Mouse (Mus musculus) intestine, embryonic 16.5 days (tissue): ENCODE measurements around the gene Cdc6. TPM values are rescaled to one million over a fixed set of nuclear protein-coding genes. Genes with fewer than 3 reads are reported as not detected.
A peak's percentile ranks its signal among the peaks of the same experiment; 100 is the strongest.

Experiments used
- ATAC-seq: fragments of 200-750 bp; cut with Nextera tagmentation; 2 replicates; pipeline ENCODE4 v1.8.0; 2017; ENCODE audit warnings: moderate TSS enrichment, moderate library complexity
- H3K27ac ChIP-seq: fragments of 300-500 bp; sonication (generic); 2 replicates; pipeline ENCODE4 v1.5.1; 2014; ENCODE audit warnings: mild to moderate bottlenecking, low read length
- H3K27me3 ChIP-seq: fragments of 300-500 bp; sonication (generic); replicated peaks from 2 replicates; pipeline ENCODE4 v1.6.1; 2014; ENCODE audit warnings: low read length, control low read depth, mixed read lengths; ENCODE audit not compliant: control insufficient read depth, insufficient read depth
- H3K36me3 ChIP-seq: fragments of 300-500 bp; sonication (generic); 2 replicates; pipeline ENCODE4 v1.6.1; 2014; ENCODE audit warnings: low read length, control low read depth; ENCODE audit not compliant: control insufficient read depth, insufficient read depth
- H3K4me1 ChIP-seq: fragments of 300-500 bp; sonication (generic); 2 replicates; pipeline ENCODE4 v1.6.1; 2014; ENCODE audit warnings: low read length, control low read depth, mixed read lengths; ENCODE audit not compliant: control insufficient read depth, insufficient read depth
- H3K4me2 ChIP-seq: fragments of 300-500 bp; sonication (generic); 2 replicates; pipeline ENCODE4 v1.6.1; 2014; ENCODE audit warnings: low read depth, low read length, control low read depth
- H3K4me3 ChIP-seq: fragments of 300-500 bp; sonication (generic); 2 replicates; pipeline ENCODE4 v1.5.1; 2014; ENCODE audit warnings: mild to moderate bottlenecking, low read length
- H3K9ac ChIP-seq: fragments of 300-500 bp; sonication (generic); 2 replicates; pipeline ENCODE4 v1.6.1; 2014; ENCODE audit warnings: low read depth, low read length
- H3K9me3 ChIP-seq: fragments of 300-500 bp; sonication (generic); 2 replicates; pipeline ENCODE4 v1.6.1; 2016; ENCODE audit warnings: low read length, control low read depth; ENCODE audit not compliant: control insufficient read depth
- WGBS: fragments of 180-500 bp; shearing (Covaris S2); extraction: QIAGEN DNeasy Blood & Tissue Kit; methylation state at CpG from one replicate; pipeline ENCODE4 v1.1.7; 2014; 5-methylcytosine and 5-hydroxymethylcytosine counted together
- polyA plus RNA-seq: library from polyadenylated mRNA; unstranded; fragments of >200 nt; fragmentation: Nextera tagmentation; extraction: Ambion mirVana; gene quantifications from 2 replicates; pipeline ENCODE4 v1.2.1, GENCODE M21; 2015

Gene Cdc6
- polyA plus RNA-seq, 1 experiment from 2014 or later, result 23.0 TPM

DNA sequence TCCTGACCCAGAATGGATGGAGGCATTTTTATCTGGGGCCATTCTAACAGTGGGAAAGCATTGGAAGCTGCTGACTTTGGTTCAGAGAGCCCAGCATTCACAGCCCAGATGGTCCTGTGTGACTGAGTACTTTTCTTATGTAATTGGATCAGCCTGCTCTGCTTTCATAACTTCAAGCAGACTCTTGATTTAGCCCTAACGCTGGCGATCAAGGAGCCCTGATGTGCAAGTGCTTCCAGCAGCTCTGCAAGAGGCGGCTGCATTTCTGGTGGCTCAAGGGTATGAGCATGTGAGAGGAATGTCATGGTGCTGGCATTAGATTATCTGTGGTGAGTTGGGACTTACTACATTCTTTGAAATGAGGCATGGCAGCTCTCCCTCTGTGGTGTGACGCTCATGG lies 35.6 kb upstream of the Cdc6 start:
- Histone ChIP-seq H3K9ac (no peak overlapping the region), H3K27ac (no peak overlapping the region), H3K9me3 (no peaks in the 10 kb centered on the region), H3K27me3 (no peaks in the 10 kb centered on the region), H3K36me3 (no peaks in the 10 kb centered on the region), H3K4me2 (no peak overlapping the region), H3K4me1 (peaks cover 4% of the 10 kb centered on the region; the same call in 1 of the 2 replicates), H3K4me3 (no peak overlapping the region)
- 74% methylated on average over 4 of the region's 4 CpGs for WGBS
- ATAC-seq, result no peak

DNA sequence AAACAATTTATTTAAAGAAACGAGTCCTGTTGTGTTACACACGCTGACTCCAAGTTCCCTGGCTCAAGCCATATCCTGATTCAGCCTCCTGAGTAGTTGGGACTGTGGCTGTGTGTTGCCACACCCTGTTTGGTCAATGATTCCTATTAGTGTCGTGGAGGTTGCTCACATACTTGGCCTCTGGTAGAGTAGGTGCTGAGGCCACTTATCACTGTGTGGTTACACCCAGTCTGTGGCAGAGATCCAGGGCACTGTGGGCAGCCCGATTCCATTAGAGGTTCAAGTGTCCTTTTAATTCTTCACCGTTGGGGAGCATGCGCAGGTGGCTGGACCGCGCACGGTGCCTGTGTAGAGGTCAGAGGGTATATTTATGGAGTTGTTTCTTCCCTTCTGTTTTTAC lies 33.7 kb upstream of the Cdc6 start:
- ATAC-seq, result peak; percentile 81
- H3K9ac ChIP-seq, result no peak overlapping the region
- H3K9me3 ChIP-seq, result no peaks in the 10 kb centered on the region
- WGBS, result 81% methylated on average over 9 of the region's 9 CpGs
- peaks cover 4% of the 10 kb centered on the region; the same call in 1 of the 2 replicates for H3K4me1 ChIP-seq
- H3K4me3 ChIP-seq, result no peak overlapping the region
- no peaks in the 10 kb centered on the region for H3K36me3 ChIP-seq
- H3K27me3 ChIP-seq, result no peaks in the 10 kb centered on the region
- H3K27ac ChIP-seq, result no peak overlapping the region
- H3K4me2 ChIP-seq, result no peak overlapping the region

DNA sequence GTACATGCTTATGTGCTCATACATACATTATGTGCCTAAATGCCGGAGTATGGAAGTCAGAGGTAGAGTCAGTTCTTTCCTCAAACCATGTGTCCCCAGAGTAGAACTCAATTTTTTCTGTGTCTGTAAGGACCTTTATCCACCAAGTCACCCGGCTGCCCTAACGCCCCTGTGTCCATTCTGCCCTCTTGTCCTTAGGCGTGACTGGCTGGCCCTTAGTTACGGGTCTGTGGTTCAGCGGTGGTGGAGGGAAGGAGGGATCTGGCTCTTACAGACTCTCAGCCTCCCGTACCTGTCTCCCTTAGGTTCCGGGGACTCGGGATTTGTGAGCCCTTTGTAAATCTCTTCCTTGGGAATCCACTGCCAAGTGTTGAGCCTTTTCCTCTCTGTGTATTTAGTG lies 30.6 kb upstream of the Cdc6 start:
- H3K36me3 ChIP-seq, result no peaks in the 10 kb centered on the region
- ATAC-seq, result no peak
- H3K4me1 ChIP-seq, result peaks cover 4% of the 10 kb centered on the region; the same call in 1 of the 2 replicates
- H3K27ac ChIP-seq, result no peak overlapping the region
- H3K9ac ChIP-seq, result no peak overlapping the region
- no peaks in the 10 kb centered on the region for H3K9me3 ChIP-seq
- WGBS, result 80% methylated on average over 9 of the region's 9 CpGs
- H3K27me3 ChIP-seq, result no peaks in the 10 kb centered on the region
- no peak overlapping the region for H3K4me3 ChIP-seq
- no peak overlapping the region for H3K4me2 ChIP-seq

DNA sequence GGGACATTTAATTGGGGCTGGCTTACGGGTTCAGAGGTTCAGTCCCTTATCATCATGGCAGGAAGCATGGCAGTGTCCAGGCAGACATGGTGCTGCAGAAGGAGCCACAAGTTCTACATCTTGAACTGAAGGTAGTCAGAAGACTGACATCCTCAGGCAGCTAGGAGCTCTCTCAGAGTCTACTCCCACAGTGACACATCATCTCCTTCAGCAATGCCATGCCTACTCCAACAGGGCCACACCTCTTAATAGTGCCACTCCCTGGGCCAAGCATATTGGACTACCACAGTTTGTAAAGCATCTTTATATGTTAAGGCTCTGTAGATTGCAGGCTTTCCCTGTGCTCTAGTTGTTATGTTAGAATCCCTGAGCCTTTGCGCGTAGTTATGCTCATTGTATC lies 19.9 kb upstream of the Cdc6 start:
- ATAC-seq, result no peak
- peaks cover 40% of the 10 kb centered on the region for H3K36me3 ChIP-seq

DNA sequence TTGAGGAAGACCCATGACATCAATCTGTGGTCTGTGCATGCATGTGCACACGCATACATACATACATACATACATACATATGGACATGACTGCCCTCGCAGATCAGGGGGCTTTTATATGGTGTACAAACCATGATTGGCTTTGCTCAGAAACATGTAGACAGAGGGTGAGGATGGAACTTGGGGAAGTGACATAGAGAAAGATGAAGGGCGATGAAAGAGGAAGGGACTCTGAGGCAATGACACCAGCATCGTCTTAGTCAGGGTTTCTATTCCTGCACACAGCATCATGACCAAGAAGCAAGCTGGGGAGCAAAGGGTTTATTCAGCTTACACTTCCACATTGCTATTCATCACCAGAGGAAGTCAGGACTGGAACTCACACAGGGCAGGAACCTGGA lies 18.5 kb upstream of the Cdc6 start:
- Histone ChIP-seq H3K27me3 (no peaks in the 10 kb centered on the region), H3K4me3 (no peak overlapping the region), H3K4me1 (peaks cover 2% of the 10 kb centered on the region; the same call in 1 of the 2 replicates), H3K9me3 (no peaks in the 10 kb centered on the region), H3K27ac (no peak overlapping the region), H3K9ac (no peak overlapping the region), H3K36me3 (peaks cover 53% of the 10 kb centered on the region), H3K4me2 (no peak overlapping the region)
- 96% methylated on average over 4 of the region's 4 CpGs for WGBS
- ATAC-seq, result no peak

More for the DNA sequence above, 19.9 kb upstream of the Cdc6 start:
- H3K4me1 ChIP-seq, result peaks cover 6% of the 10 kb centered on the region; the same call in 1 of the 2 replicates
- no peaks in the 10 kb centered on the region for H3K27me3 ChIP-seq
- no peak overlapping the region for H3K4me3 ChIP-seq
- no peaks in the 10 kb centered on the region for H3K9me3 ChIP-seq
- no peak overlapping the region for H3K9ac ChIP-seq
- H3K27ac ChIP-seq, result no peak overlapping the region
- 93% methylated on average over 3 of the region's 3 CpGs for WGBS
- no peak overlapping the region for H3K4me2 ChIP-seq

DNA sequence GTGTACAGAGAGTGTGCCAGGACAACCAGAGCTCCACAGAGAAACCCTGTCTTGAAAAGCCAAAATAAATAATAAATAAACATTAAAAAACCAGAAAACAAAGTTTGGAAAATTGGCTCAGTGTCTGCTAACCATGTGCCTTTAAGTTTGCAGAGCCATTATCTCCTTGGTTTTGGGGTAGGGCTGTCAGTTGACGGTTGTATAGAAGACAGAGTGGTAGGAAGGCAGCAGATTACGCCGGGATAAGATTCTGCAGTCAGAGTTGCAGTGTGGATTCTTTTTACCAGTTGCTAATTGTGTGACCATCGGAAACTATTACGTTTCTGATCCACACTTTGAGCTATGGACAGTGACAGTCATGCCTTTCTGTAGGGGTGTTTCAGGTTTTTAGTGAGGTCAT lies 17.6 kb upstream of the Cdc6 start:
- no peak overlapping the region for H3K9ac ChIP-seq
- no peak overlapping the region for H3K4me2 ChIP-seq
- peaks cover 2% of the 10 kb centered on the region; the same call in 1 of the 2 replicates for H3K4me1 ChIP-seq
- peaks cover 58% of the 10 kb centered on the region for H3K36me3 ChIP-seq
- no peaks in the 10 kb centered on the region for H3K9me3 ChIP-seq
- WGBS, result 85% methylated on average over 5 of the region's 5 CpGs
- H3K4me3 ChIP-seq, result no peak overlapping the region
- no peak for ATAC-seq
- H3K27ac ChIP-seq, result no peak overlapping the region
- no peaks in the 10 kb centered on the region for H3K27me3 ChIP-seq

DNA sequence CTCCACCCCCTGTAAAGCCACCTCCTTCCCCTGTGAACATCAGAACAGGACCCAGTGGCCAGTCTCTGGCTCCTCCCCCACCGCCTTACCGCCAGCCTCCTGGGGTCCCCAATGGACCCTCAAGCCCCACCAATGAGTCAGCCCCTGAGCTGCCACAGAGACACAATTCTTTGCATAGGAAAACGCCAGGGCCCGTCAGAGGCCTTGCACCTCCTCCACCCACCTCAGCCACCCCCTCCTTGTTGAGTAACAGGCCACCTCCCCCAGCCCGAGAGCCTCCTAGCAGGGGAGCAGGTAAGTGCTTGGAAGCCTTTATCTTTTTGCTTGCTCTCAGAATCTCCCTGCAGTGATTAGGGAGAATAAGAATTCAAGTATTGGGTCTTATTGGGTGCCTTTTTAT lies 15.2 kb upstream of the Cdc6 start:
- Histone ChIP-seq H3K9ac (no peak overlapping the region), H3K36me3 (peaks cover 54% of the 10 kb centered on the region), H3K27ac (no peak overlapping the region), H3K27me3 (no peaks in the 10 kb centered on the region), H3K9me3 (no peaks in the 10 kb centered on the region), H3K4me3 (no peak overlapping the region), H3K4me2 (no peak overlapping the region), H3K4me1 (peaks cover 2% of the 10 kb centered on the region; the same call in 1 of the 2 replicates)
- 62% methylated on average over 5 of the region's 5 CpGs for WGBS
- no peak for ATAC-seq

DNA sequence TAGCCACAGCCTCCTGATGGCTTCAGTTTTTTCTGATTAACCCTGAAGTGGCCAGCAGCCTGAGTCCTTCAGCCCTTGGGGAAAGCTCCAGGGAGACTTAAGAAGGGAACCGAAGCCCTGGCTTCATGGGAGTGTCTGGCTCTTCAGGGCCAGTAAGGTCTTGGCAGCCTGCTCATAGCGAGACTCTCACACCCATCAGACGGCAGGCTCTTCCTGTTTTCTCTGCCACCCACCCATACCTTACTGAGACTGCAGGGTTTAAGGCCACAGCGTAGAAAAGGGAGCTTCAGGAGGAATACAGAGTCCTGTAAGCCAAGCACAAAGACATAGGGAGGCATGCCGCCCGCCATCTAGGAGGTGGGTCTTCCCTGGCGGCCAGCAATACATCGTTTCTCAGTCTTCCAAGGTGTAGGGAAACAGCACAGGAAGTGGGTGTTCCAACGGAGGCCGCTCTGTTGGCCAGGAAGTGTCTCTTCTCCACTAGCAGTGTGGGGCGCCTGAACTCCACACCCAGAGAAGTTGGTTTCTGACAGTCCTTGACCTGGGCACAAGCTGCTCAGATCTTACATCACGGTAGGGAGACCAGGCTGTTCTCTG lies 7.0 kb upstream of the Cdc6 start:
- WGBS, result 77% methylated on average over 12 of the region's 12 CpGs
- Histone ChIP-seq H3K4me3 (no peak overlapping the region), H3K4me2 (no peak overlapping the region), H3K9ac (no peak overlapping the region), H3K9me3 (no peaks in the 10 kb centered on the region), H3K27ac (no peak overlapping the region), H3K36me3 (peaks cover 17% of the 10 kb centered on the region; the same call in 1 of the 2 replicates), H3K27me3 (no peaks in the 10 kb centered on the region), H3K4me1 (peaks cover 12% of the 10 kb centered on the region)
- no peak for ATAC-seq

DNA sequence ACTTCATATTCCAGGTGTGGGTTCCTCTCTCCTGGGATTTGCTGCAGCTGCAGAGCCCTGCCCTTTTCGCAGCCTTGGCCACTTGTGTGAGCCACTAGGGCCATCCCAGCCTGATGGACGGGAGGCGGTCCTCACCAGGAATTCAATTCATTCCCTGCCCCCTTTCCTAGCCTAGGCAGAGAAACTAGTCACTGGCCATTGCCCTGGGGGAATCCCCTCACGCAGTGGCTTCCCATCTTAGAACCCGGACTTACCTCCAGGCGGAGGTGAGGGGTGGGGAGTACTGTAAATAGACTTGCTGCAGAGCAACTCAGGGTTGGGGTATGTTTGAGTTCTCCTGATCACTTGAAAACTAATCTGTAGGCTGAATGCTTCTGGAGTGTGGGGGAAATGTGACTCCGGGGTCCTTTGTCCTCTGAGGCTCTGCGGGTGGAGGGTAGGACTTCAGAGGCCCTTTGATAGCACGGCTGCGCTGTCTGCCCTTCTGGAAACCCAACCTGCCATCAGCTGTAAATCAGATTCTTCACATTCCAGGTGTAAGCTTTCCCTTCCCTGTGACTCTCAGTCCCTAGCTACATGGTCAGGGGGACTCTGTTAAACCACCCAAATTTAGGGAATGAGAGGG lies 4.9 kb upstream of the Cdc6 start:
- ATAC-seq, result no peak
- H3K27ac ChIP-seq, result no peak overlapping the region
- 0 out of 2 replicates have a peak overlapping the region, but pooled peaks have one; percentile 11 for H3K9ac ChIP-seq
- H3K27me3 ChIP-seq, result no peaks in the 10 kb centered on the region
- H3K4me1 ChIP-seq, result peaks cover 26% of the 10 kb centered on the region
- peaks cover 12% of the 10 kb centered on the region; the same call in 1 of the 2 replicates for H3K36me3 ChIP-seq
- H3K9me3 ChIP-seq, result no peaks in the 10 kb centered on the region
- WGBS, result 24% methylated on average over 10 of the region's 10 CpGs
- H3K4me3 ChIP-seq, result no peak overlapping the region
- H3K4me2 ChIP-seq, result no peak overlapping the region
